Mouse (Mus musculus): ENCODE measurements around the gene Fam180a.
A peak's percentile ranks its signal among the peaks of the same experiment; 100 is the strongest.

Gene Fam180a

GRCm38 (mm10) chr6:35309406-35309805 lies 16.5 kb downstream of the Fam180a start:
- no peak for DNase-seq (ENCODE audit: low read depth, low spot score)

GRCm38 (mm10) chr6:35308037-35308436 lies 17.9 kb downstream of the Fam180a start, which contains the start of gene Slc13a4:
Gene Slc13a4 (minus strand): TSS chr6:35308131.
- no peak for DNase-seq (ENCODE audit: low read depth, low spot score)

- no peak for DNase-seq (ENCODE audit: low read depth, low spot score)
Observed at GRCm38 (mm10) chr6:35307136-35307535, 18.8 kb downstream of the Fam180a start.

GRCm38 (mm10) chr6:35303355-35303900 lies 22.5 kb downstream of the Fam180a start:
- no peak for DNase-seq (ENCODE audit: low read depth, low spot score)

GRCm38 (mm10) chr6:35302581-35302980 lies 23.4 kb downstream of the Fam180a start:
- no peak for DNase-seq (ENCODE audit: low read depth, low spot score)

GRCm38 (mm10) chr6:35298323-35298722 lies 27.6 kb downstream of the Fam180a start:
- no peak for DNase-seq (ENCODE audit: low read depth, low spot score)

- no peak for DNase-seq (ENCODE audit: low read depth, low spot score)
Observed at GRCm38 (mm10) chr6:35297516-35298227, 28.3 kb downstream of the Fam180a start.

GRCm38 (mm10) chr6:35297001-35297400 lies 28.9 kb downstream of the Fam180a start:
- DNase-seq (ENCODE audit: low read depth, low spot score) = no peak

- no peak for DNase-seq (ENCODE audit: low read depth, low spot score)
Observed at GRCm38 (mm10) chr6:35294964-35295363, 31.0 kb downstream of the Fam180a start.

GRCm38 (mm10) chr6:35289676-35290075 lies 36.3 kb downstream of the Fam180a start:
- no peak for DNase-seq (ENCODE audit: low read depth, low spot score)

- peak; percentile 10 for DNase-seq (ENCODE audit: low read depth, low spot score)
Observed at GRCm38 (mm10) chr6:35288920-35289319, 37.0 kb downstream of the Fam180a start.

GRCm38 (mm10) chr6:35288114-35288761 lies 37.7 kb downstream of the Fam180a start:
- DNase-seq (ENCODE audit: low read depth, low spot score) = no peak

GRCm38 (mm10) chr6:35279306-35279705 lies 46.6 kb downstream of the Fam180a start:
- no peak for DNase-seq (ENCODE audit: low read depth, low spot score)

GRCm38 (mm10) chr6:35277903-35278587 lies 47.9 kb downstream of the Fam180a start:
- no peak for DNase-seq (ENCODE audit: low read depth, low spot score)

- DNase-seq (ENCODE audit: low read depth, low spot score) = no peak
Observed at GRCm38 (mm10) chr6:35273391-35274082, 52.4 kb downstream of the Fam180a start.

GRCm38 (mm10) chr6:35271868-35272765 lies 53.8 kb downstream of the Fam180a start:
- no peak for DNase-seq (ENCODE audit: low read depth, low spot score)

- DNase-seq (ENCODE audit: low read depth, low spot score) = no peak
Observed at GRCm38 (mm10) chr6:35271094-35271855, 54.7 kb downstream of the Fam180a start.

GRCm38 (mm10) chr6:35269643-35270042 lies 56.3 kb downstream of the Fam180a start:
- no peak for DNase-seq (ENCODE audit: low read depth, low spot score)

GRCm38 (mm10) chr6:35268711-35269110 lies 57.2 kb downstream of the Fam180a start:
- no peak for DNase-seq (ENCODE audit: low read depth, low spot score)

Data from forelimb bud, embryonic 11.5 days (tissue).